Mouse (Mus musculus) CD4-positive, CD25-positive, alpha-beta regulatory T cell, adult 9 weeks (primary cell): ENCODE results near the gene Zfp28. TPM values are rescaled to one million over a fixed set of nuclear protein-coding genes. Genes with fewer than 3 reads are reported as not detected.

Experiments used
- polyA plus RNA-seq: library from polyadenylated mRNA; unstranded; fragments of 100-300 nt; shearing (Covaris generic); gene quantifications from one replicate; pipeline ENCODE4 v1.2.1, GENCODE M21; 2017

Zfp28 gene
- polyA plus RNA-seq = 15.2 TPM

DNA sequence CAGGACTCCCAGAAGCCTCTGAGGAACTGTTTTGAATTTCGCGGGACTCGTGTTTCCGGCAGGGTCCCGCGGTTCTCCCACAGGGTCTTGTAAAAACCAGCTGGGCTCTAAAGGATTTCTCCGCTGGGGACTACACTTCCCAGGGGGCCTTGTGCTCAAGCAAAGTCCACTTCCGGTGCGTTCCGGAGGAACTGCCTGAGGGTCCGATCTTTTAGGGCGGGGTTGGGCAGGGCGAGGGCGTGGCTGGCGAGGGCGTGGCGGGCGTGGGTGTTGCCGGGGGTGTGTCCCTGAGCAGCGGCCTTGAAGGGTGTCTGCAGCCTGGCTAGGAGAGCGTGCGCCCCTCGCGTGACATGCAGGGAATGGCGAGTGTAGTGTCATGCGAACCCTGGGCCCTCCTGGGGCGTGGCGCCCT lies at the start of gene Zfp28:
Gene Zfp28 (plus strand): TSS at position 252 of the 412 bp plus-strand sequence.

DNA sequence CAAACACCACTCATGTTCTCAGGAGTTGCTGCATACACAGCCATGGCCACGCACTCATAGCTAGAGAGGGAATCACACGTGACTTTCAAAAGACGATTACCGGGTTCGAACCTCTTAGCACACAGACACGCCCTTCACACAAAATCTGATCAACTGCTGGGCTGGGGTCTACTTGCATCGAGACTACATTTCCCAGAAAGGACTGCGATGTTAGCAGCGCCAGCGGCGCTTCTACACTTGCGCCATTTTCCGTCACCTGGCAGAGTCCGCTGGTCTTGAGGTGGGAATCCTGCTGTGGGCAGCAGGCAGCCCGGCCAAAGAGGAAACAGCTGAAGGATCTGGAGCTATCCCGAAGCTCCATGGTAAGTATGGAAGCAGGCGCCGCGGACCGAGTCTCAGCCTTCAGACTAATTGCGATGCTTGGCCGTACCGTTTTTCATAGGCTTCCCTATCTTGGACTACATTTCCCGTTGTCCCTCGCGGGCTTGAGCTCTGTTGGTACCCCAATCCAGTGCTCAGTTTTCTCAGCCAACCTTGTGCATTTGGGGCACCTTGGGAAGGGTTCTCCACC lies 39.5 kb upstream of the Zfp28 start, which contains the start of gene Gm3854:
Gene Gm3854 (plus strand): TSS at position 259 of the 571 bp plus-strand sequence.

DNA sequence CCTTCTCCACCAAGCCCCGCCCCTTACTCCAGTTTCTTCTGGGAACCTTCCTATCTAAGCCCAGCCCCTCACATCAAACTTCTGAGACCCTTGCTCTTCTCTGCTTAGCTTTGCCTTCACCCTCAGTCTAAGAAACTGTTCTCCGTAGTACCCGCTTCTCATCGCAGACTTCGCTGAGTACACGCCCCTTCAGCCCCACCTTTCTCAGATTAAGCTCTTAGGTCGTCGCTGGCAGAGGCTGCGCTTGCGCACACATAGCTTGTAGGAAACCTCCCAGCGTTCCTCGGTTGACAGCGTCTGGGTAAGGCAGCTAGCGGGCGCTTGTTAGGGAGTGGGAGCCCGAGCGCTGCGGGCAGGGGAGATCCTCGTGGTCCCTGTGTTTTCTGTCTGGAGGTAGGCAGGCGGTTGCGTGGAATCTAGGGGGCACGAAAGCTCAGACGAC lies 20.0 kb upstream of the Zfp28 start, which contains the start of gene Zfp78:
Gene Zfp78 (plus strand): TSS at position 234 of the 442 bp plus-strand sequence.

GRCm38 (mm10) chr7:6397996-6398975 lies 15.2 kb downstream of the Zfp28 start, which contains the start of gene Smim17:
Gene Smim17 (plus strand): TSS chr7:6398715.

GRCm38 (mm10) chr7:6410043-6410442 lies 26.9 kb downstream of the Zfp28 start, which contains the start of gene Gm20715:
Gene Gm20715 (plus strand): TSS chr7:6410277.

GRCm38 (mm10) chr7:6438388-6438787 lies 55.3 kb downstream of the Zfp28 start, which contains the start of gene Olfr1344:
Gene Olfr1344 (plus strand): TSS chr7:6438688.

Other genes starting within 250 kb of the Zfp28 start
- 25.3 TPM for gene Zfp787, start 227.3 kb upstream of the Zfp28 start, polyA plus RNA-seq
- 5.0 TPM for gene Zfp444, start 211.1 kb upstream of the Zfp28 start, polyA plus RNA-seq
- gene Galp, start 186.2 kb upstream of the Zfp28 start, polyA plus RNA-seq = not detected
- not detected for gene Zscan5b, start 161.0 kb upstream of the Zfp28 start, polyA plus RNA-seq
- not detected for gene Epp13, start 130.6 kb upstream of the Zfp28 start, polyA plus RNA-seq
- gene Zfp667, start 96.7 kb upstream of the Zfp28 start, polyA plus RNA-seq = 8.0 TPM
- 1.3 TPM for gene Zfp583, start 52.0 kb upstream of the Zfp28 start, polyA plus RNA-seq
- 0.65 TPM for gene Gm3854, start 39.5 kb upstream of the Zfp28 start, polyA plus RNA-seq
- 4.6 TPM for gene Zfp78, start 20.0 kb upstream of the Zfp28 start, polyA plus RNA-seq
- gene Smim17, start 15.4 kb downstream of the Zfp28 start, polyA plus RNA-seq = 0.43 TPM
- gene Gm20715, start 27.0 kb downstream of the Zfp28 start, polyA plus RNA-seq = not detected
- not detected for gene Olfr1344, start 55.4 kb downstream of the Zfp28 start, polyA plus RNA-seq
- 0.05 TPM for gene Olfr1336, start 72.9 kb downstream of the Zfp28 start, polyA plus RNA-seq
- gene Olfr1346, start 83.8 kb downstream of the Zfp28 start, polyA plus RNA-seq = not detected
- gene Olfr5, start 103.6 kb downstream of the Zfp28 start, polyA plus RNA-seq = not detected
- gene Olfr1347, start 116.5 kb downstream of the Zfp28 start, polyA plus RNA-seq = not detected
- not detected for gene Olfr1348, start 125.5 kb downstream of the Zfp28 start, polyA plus RNA-seq
- gene Olfr1349, start 139.7 kb downstream of the Zfp28 start, polyA plus RNA-seq = not detected
- not detected for gene Olfr1350, start 181.5 kb downstream of the Zfp28 start, polyA plus RNA-seq